In genomic region chr2:32121785-32122184, GRCm38 (mm10) we compare ENCODE assay signal across 14 mouse cellular contexts.
"Had no signal": no experiment of that assay in that cellular context is flagged by ENCODE, and none has a peak within 500 bp of the region (broad histone marks: within the 10 kb centered on the region; RNA-seq: fewer than 3 reads in every experiment).

No protein-coding gene starts in this region.

- H3K4me2 ChIP-seq: lung, embryonic 14.5 days; midbrain, embryonic 12.5 days; neural tube, embryonic 13.5 days; neural tube, embryonic 15.5 days had no signal

- H3K9me3 ChIP-seq: midbrain, embryonic 12.5 days; neural tube, embryonic 13.5 days; neural tube, embryonic 15.5 days had no signal

- H3K9ac ChIP-seq: lung, embryonic 14.5 days; midbrain, embryonic 12.5 days; neural tube, embryonic 13.5 days; neural tube, embryonic 15.5 days had no signal

- H3K4me3 ChIP-seq: midbrain, embryonic 10.5 days; midbrain, embryonic 12.5 days; myocyte; neural tube, embryonic 13.5 days; neural tube, embryonic 15.5 days had no signal

- H3K4me1 ChIP-seq: midbrain, embryonic 12.5 days; neural tube, embryonic 13.5 days; neural tube, embryonic 15.5 days had no signal

- ATAC-seq: midbrain, embryonic 16.5 days had no signal

- H3K27ac ChIP-seq: midbrain, embryonic 12.5 days; neural tube, embryonic 13.5 days; neural tube, embryonic 15.5 days had no signal

- H3K36me3 ChIP-seq: midbrain, embryonic 10.5 days; midbrain, embryonic 12.5 days; neural tube, embryonic 13.5 days; neural tube, embryonic 15.5 days had no signal

- DNase-seq: lung, adult 18-20 months; lung, embryonic 14.5 days; lung, postnatal 10 days; lung, postnatal 4 days; midbrain, embryonic 14.5 days; retina, postnatal 1 day; right cerebral cortex, adult 18-20 months; right cerebral cortex, postnatal 14 days had no signal

- H3K27me3 ChIP-seq: midbrain, embryonic 12.5 days; neural tube, embryonic 13.5 days; neural tube, embryonic 15.5 days had no signal
